Mouse (Mus musculus) kidney, adult 18-20 months (tissue): ENCODE results near the gene Rer1.
"Not testable (repeated sequence)": the region's sequence is repeated elsewhere in the genome, so short reads cannot be mapped to it uniquely, and the experiment has no call there.

Experiments used
- DNase-seq: peaks from one replicate; pipeline ENCODE4 v3.0.0; 2021

The Rer1 gene

GRCm38 (mm10) chr4:155113766-155114410 lies 27.7 kb upstream of the Rer1 start:
- no peak for DNase-seq

GRCm38 (mm10) chr4:155109471-155109870 lies 23.3 kb upstream of the Rer1 start:
- DNase-seq = no peak

DNA sequence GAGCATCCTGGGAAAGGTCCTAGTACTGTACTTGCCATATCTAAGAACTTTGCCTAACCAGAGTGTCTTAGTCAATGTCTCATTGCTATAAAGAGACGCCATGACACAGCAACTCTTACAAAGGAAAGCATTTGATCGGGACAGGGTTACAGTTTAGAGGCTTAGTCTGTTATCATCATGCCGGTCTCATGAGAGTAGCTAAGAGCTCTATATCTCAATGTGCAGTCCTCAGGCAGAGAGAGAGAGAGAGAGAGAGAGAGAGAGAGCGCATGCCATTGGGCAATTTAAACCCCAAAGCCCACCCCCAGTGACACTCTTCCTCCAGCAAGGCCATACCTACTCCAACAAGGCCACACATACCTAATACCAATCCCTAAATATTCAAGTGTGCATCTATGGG lies 21.7 kb upstream of the Rer1 start:
- DNase-seq = no peak

DNA sequence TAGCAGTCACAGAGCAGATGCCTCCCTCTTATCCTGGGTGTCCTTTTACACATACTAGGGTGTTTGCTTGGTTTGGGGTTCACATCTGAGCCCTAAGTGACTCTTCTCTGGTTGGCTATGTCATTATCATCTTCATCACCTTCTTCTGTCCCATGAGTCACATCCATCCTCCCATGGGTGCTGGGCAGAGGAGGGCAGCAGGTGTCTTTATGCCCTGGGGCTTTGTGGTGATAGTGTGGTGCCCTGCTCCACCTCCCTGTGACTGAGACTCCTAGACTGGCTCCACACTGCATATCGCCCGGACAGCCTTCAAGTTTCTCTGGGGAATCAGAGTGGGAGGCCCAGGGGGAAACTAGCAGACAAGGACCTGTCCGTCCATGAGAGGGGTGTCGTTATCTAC lies 12.4 kb upstream of the Rer1 start:
- DNase-seq = no peak

GRCm38 (mm10) chr4:155097452-155097851 lies 11.3 kb upstream of the Rer1 start:
- no peak for DNase-seq

DNA sequence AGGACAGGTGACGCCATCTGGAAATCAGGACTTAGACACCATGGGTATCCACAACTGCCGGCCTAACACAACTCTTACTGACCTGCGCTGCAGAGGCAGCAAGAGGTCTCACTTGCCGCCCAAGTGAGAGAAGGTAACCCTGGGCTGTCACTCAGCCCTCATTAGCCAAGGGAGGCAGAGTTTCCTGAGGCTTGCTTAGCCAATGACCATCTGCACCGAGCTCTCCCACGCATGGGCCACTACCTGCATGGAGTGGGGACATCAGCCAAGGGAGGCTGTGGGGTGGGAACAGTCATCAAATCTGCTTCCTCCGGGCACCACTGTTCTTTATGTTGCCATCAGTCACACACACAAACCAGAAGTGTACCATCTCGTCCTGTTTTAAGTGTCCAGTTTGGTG lies 9.8 kb upstream of the Rer1 start:
- no peak for DNase-seq

GRCm38 (mm10) chr4:155095238-155095900 lies 9.2 kb upstream of the Rer1 start:
- DNase-seq = peak; percentile 84

DNA sequence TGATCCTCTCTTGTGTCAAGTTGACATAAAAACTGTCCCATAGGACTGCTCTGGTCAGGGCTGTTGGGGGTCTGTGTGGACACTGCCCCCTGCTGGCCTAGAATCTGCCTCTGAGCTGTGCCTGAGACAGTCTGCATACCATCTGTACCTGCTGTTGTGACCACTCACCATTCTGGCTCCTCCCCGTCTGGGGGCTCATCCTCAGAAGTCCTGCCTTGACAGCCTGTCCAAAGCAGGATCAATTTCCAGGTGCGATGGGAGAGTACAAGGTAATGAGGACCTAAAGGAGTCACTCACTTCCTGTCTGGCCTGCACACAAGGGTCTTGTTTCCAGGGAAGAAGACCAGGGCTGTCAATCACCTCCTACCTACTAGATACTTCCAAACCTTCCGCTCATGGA lies 8.4 kb upstream of the Rer1 start:
- peak; percentile 67 for DNase-seq

DNA sequence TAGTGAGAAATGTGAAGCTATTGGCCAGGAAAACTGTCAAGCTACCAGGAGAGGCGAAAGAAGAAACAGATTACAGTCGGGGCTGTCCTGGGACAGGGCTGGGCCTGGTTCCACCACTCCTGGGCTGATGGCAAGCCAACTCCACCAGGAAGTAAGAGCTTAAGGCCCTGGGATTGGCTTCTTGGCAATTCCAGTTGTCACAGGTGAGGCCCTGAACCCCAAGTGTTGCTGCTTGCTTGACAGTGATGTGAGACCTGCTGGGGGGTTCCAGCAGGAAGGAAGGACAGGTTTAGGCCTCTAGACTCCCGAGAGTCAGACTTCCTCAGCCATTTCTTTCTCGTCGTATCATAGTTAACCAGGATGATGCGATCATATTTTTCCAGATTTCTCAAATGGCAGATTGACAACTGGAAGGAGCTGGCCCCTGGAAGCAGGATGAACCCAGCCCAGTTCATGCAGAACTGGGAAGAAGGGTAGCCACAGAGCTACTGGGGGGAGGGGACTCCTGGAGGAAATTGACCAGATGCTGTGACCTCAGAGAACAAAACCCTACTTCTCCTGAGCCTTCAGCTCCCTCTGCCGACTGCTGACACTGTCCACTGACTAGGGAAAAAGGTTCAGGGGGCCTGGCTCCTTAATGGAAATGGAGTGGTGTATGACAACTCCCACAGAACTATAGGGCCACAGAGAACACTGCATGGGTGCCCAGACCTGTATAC lies 7.4 kb upstream of the Rer1 start:
- DNase-seq = no peak

- DNase-seq = no peak
Measured at GRCm38 (mm10) chr4:155092718-155093430, 6.7 kb upstream of the Rer1 start.

DNA sequence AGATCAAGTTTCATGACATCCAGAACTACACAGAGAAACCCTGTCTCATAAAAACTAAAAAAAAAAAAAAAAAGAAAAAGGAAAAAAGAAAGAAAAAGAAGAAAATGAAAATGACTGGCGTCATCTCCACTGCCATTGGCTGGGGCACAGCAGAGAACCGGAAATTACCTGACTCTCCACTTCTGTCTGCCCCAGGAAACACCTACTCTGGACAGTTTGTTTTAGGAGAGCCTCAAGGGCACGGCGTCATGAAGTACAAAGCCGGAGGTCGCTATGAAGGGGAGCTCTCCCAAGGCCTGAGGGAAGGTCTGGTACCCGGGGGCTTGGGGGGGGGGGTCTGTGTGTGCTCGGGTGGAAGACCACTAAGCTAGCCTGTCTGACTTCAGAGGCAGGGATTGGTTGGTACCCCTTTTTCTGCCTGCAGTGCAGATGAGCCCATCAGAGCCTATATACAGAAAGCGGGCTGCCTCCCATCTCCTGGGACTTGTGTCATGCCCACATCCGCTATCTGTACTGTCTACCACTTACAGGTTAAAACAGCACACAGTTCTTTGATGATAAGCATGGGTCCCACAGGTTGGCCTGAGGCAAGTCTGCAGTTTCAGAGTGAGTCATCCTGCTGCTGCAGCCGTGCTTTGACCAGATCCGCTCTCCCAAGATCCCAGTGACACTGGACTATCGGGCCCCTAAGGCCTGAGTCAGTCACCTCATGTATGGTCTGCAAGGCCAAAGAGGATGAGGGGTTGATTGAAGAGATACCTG lies 4.7 kb upstream of the Rer1 start:
- no peak for DNase-seq

- DNase-seq = no peak
Measured at GRCm38 (mm10) chr4:155090147-155090546, 4.0 kb upstream of the Rer1 start.

GRCm38 (mm10) chr4:155089241-155089640 lies 3.1 kb upstream of the Rer1 start:
- DNase-seq = no peak

GRCm38 (mm10) chr4:155085206-155086107 lies 725 bp downstream of the Rer1 start:
- no peak for DNase-seq

DNA sequence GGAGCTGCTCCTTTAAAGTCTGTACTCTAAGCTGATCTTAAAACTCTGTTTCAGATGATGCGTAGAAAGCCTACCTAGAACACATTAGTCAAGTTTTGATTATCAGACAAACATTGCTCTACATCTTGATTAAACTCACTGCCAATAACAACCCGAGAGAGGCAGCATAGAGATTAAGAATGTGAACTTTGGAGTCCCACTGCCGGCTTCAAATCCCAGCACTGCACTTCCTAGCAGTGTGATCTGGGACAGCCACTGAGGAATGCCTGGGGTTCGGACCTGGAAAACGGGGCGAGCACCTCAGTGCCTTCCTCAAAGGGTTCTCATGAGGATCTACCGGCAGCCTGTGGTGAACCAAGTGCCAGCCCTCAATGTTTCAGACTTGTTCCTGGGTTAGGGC lies 1.8 kb downstream of the Rer1 start:
- peak; percentile 37 for DNase-seq

GRCm38 (mm10) chr4:155083553-155083952 lies 2.6 kb downstream of the Rer1 start:
- peak; percentile 23 for DNase-seq

GRCm38 (mm10) chr4:155079666-155080065 lies 6.5 kb downstream of the Rer1 start:
- peak; percentile 32 for DNase-seq

DNA sequence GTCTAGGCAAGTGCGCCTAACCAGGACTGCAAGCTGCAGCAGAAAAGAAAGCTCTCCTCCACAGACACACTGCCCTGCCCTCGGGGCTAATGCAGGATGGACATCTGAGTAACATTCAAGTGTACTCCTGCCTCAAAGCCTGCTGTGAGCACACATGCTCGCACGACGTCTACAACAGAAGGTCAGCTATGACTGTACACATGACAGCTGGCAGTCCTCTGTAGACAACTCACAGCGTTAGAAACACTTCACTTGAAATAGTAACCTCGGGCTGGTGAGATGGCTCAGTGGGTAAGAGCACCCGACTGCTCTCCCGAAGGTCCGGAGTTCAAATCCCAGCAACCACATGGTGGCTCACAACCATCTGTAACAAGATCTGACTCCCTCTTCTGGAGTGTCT lies 7.4 kb downstream of the Rer1 start:
- not testable (repeated sequence) for DNase-seq

DNA sequence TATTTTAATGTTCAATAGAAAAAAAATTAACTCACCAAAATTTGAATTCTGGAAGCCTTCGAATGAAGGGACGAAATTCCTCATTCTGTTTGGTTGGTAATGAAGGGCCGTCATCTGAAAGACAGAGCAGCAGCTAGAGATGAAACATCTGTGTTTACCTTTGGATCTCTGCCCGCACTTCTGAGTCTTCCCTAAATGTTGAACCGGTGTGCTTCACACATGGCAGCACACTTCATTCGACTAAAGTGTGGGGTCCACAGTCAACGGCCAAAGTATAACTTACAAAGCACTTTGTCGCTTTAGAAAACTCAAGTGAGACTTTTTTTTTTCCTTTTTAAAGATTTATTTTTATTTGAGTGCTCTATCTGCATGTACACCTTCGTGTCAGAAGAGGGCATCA lies 9.5 kb downstream of the Rer1 start:
- DNase-seq = no peak

DNA sequence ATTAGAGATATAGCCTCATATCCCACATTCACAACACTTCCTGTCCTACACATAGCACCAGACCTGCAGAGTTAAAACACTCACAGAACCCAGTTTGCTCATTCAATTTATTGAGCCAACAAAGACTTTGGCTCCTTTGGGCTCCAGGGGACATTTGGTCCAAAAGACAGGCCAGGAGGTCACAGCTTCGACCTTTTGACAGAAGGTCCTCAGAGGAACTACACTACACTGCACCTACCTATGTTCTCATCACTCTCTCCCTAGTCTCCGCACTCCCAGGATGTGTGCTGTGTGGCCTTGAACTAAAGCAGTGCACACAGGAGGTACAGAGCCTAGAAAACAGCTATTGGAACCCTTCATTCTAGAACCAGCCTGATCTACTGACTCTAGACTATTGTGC lies 10.4 kb downstream of the Rer1 start:
- no peak for DNase-seq

- DNase-seq = no peak
Measured at GRCm38 (mm10) chr4:155075137-155075536, 11.0 kb downstream of the Rer1 start.

DNA sequence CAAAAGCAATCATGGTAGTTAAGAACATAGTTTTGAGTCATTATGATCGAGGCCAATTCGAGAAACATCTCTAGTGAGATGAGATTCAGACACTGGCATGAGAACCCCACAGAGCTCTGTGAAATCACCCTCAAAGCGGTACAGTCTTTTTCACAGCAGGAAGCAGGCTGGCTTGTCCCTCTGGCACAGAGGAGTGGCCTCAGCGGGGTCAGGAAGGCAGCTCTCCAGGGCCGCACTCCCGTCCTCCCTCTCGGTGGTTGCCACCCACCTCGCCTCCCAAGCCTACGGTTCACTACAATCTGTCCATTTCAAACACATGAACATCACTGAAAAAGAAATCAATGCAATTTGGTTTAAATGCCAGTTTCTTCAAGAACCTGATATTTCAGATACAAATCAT lies 11.8 kb downstream of the Rer1 start:
- DNase-seq = no peak
